Mouse (Mus musculus) liver, embryonic 14.5 days (tissue): Measurements from ENCODE around the gene Poc1a. TPM values are rescaled to one million over a fixed set of nuclear protein-coding genes. Genes with fewer than 3 reads are reported as not detected.

Experiments
- ATAC-seq: fragments of 200-750 bp; cut with Nextera tagmentation; 2 replicates; pipeline ENCODE4 v1.8.0; 2017; ENCODE audit warnings: moderate number of reproducible peaks, mild to moderate bottlenecking, moderate library complexity; ENCODE audit not compliant: insufficient read depth
- DNase-seq, 3 experiments: peaks; one replicate each; pipeline ENCODE4 v3.0.0-alpha.2; 2012 to 2013; ENCODE audit warnings: low read depth in 3 of 3, low spot score in 3 of 3
- H3K27ac ChIP-seq: fragments of 300-500 bp; sonication (generic); 2 replicates; pipeline ENCODE4 v1.5.1; 2014; ENCODE audit warnings: moderate library complexity, mild to moderate bottlenecking, control low read depth, inconsistent platforms
- H3K27me3 ChIP-seq: fragments of 300-500 bp; sonication (generic); 2 replicates; pipeline ENCODE4 v1.6.1; 2014; ENCODE audit warnings: mild to moderate bottlenecking, low read length, moderate library complexity; ENCODE audit not compliant: control insufficient read depth, insufficient read depth
- H3K36me3 ChIP-seq: fragments of 300-500 bp; sonication (generic); replicated peaks from 2 replicates; pipeline ENCODE4 v1.6.1; 2014; ENCODE audit warnings: low read depth; ENCODE audit not compliant: control insufficient read depth, insufficient read depth
- H3K4me1 ChIP-seq, 2 experiments: fragments of 200-500 bp in 1 of 2; fragments of 300-500 bp in 1 of 2; sonication (generic) in 1 of 2; replicated peaks; 2 replicates each; pipeline ENCODE4 v1.6.1; 2012 to 2014; ENCODE audit warnings: antibody characterized with exemption in 1 of 2, inconsistent platforms in 1 of 2, low read length in 1 of 2; ENCODE audit not compliant: control insufficient read depth in 2 of 2, insufficient read depth in 2 of 2
- H3K4me2 ChIP-seq: fragments of 300-500 bp; sonication (generic); 2 replicates; pipeline ENCODE4 v1.6.1; 2014; ENCODE audit warnings: low read depth, mild to moderate bottlenecking, control low read depth, moderate library complexity
- H3K4me3 ChIP-seq, 2 experiments: fragments of 200-500 bp in 1 of 2; fragments of 300-500 bp in 1 of 2; sonication (generic) in 1 of 2; 2 replicates each; pipeline ENCODE4 v1.5.1; 2012 to 2014; ENCODE audit warnings: low read depth in 2 of 2, low read length in 2 of 2, mild to moderate bottlenecking in 2 of 2, control low read depth in 1 of 2, inconsistent platforms in 1 of 2, moderate library complexity in 1 of 2; ENCODE audit not compliant: insufficient read depth in 1 of 2
- H3K9ac ChIP-seq: fragments of 300-500 bp; sonication (generic); replicated peaks from 2 replicates; pipeline ENCODE4 v1.6.1; 2014; ENCODE audit warnings: mild to moderate bottlenecking, control low read depth, moderate library complexity
- H3K9me3 ChIP-seq: fragments of 300-500 bp; sonication (generic); 2 replicates; pipeline ENCODE4 v1.6.1; 2016; ENCODE audit warnings: low read length, mixed read lengths; ENCODE audit not compliant: control insufficient read depth
- CTCF ChIP-seq: IDR thresholded peaks from 2 replicates; pipeline ENCODE4 v1.5.1; 2016; ENCODE audit warnings: antibody characterized with exemption, low read depth, control low read depth
- EP300 ChIP-seq: IDR thresholded peaks from 2 replicates; pipeline ENCODE4 v1.6.1; 2016; ENCODE audit warnings: antibody characterized with exemption, low read depth
- WGBS: fragments of 180-500 bp; shearing (Covaris S2); extraction: QIAGEN DNeasy Blood & Tissue Kit; methylation state at CpG from one replicate; pipeline ENCODE4 v1.1.7; 2014; ENCODE audit not compliant: insufficient replicate concordance; 5-methylcytosine and 5-hydroxymethylcytosine counted together
- polyA plus RNA-seq, 2 experiments: library from polyadenylated mRNA; depleted of rRNA in 1 of 2; stranded (reverse) in 1 of 2; unstranded in 1 of 2; fragments of >200 nt; fragmentation: Nextera tagmentation in 1 of 2; extraction: Ambion mirVana in 1 of 2; gene quantifications; 2 replicates each; pipeline versions ENCODE4 v1.2.1 to v1.2.3; 2012 to 2014

The Poc1a gene
- polyA plus RNA-seq, 2 experiments, result 17.8 to 21.4 TPM

DNA sequence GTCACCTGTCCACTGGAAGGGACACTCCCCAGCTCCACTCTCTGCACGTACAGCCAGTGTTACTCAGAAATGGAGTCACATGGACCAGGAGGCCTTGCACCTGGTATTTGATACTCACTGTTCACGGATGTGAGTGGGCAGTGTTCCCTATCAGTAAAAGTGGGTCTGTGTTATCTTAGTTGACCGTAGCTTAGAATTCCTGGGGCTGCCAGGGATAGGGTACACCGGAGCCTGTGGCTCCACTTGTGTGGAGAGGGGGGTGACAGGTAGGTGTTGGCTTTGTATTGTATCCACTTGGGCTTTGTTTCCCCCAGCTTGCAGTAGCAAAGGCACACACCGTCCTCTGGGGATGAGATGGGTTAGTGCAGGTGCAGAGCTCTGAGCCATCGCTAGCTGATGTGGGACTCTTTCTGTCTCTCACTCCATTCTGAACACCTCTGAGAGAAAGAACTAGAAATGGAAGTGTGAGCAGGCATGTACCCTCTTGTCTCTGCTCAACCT lies 22.6 kb downstream of the Poc1a start:
- ATAC-seq (no peak), DNase-seq (no peak)
- no peak overlapping the region for H3K4me2 ChIP-seq
- peaks cover 0 to 7% of the 10 kb centered on the region in 2 experiments; a peak in 2 of 4 replicates for H3K4me1 ChIP-seq
- TF ChIP-seq CTCF, result no peak
- TF ChIP-seq EP300, result no peak
- no peak overlapping the region for H3K4me3 ChIP-seq
- H3K9ac ChIP-seq, result no peak overlapping the region
- no peaks in the 10 kb centered on the region for H3K9me3 ChIP-seq
- no peaks in the 10 kb centered on the region for H3K27me3 ChIP-seq
- WGBS, result 68% methylated on average over 6 of the region's 6 CpGs
- H3K27ac ChIP-seq, result no peak overlapping the region
- no peaks in the 10 kb centered on the region; the same call in 1 of the 2 replicates for H3K36me3 ChIP-seq

DNA sequence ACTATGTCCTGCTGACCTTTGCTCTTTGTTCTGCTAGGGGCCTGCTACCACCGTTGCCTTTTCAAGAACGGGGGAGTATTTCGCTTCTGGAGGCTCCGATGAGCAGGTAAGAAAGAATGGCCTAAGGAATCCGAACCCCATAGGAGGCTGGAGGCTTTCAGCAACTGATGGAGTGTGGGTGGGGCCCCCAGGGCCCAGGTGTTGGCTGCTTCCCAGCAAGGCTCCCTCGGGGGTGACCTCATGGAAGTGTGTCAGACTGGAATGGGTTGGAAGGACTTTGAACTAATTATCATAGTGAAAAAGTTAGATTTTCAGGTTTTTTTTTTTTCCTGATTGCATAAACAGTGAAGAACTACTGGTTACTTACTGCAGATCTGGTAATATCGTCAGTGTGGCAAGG lies 24.4 kb downstream of the Poc1a start:
- Histone ChIP-seq H3K9ac (no peak overlapping the region), H3K9me3 (no peaks in the 10 kb centered on the region), H3K4me3 (no peak overlapping the region), H3K4me2 (no peak overlapping the region), H3K4me1 (peaks cover 0 to 7% of the 10 kb centered on the region in 2 experiments; a peak in 2 of 4 replicates), H3K36me3 (no peaks in the 10 kb centered on the region; the same call in 1 of the 2 replicates), H3K27ac (no peak overlapping the region), H3K27me3 (no peaks in the 10 kb centered on the region)
- ATAC-seq (no peak), DNase-seq (no peak)
- TF ChIP-seq CTCF (no peak), EP300 (no peak)
- WGBS, result 70% methylated on average over 7 of the region's 7 CpGs

DNA sequence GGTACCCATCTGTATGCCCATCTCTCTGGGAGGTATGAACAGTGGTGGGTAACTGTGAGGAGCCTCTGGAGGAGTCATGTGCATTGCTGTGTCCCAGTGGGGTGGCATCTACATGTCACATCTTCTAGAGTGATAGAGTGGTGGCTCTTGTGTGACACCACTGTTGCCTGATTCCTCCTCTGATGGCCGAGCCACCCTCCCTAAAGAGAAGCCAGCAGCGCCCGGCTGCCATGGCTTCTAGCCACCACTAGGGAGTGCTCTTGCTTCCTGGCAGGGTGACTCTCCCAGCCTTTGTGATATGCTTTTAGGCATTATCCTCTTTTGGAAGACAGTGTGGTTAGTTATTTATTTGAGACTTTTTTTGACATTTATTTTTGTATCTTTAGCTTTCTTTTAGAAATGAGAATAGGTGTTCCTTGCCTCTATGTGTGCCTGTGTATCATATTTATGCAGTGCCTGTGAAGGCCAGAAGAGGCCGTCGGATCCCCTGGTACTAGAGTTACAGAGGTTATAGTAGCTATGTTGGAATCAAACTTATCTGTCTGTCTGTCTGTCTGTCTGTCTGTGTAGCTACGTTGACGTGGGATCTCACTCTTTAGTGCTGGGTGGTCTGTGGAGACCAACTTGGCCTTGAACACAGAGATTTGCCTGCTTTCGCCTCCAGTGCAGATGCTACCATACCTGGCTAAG lies 25.9 kb downstream of the Poc1a start:
- ATAC-seq (peak; percentile 43), DNase-seq (peak in 1 of 3 experiments; percentile 40)
- 40% methylated on average over 8 of the region's 8 CpGs for WGBS
- H3K36me3 ChIP-seq, result no peaks in the 10 kb centered on the region; the same call in 1 of the 2 replicates
- H3K9me3 ChIP-seq, result no peaks in the 10 kb centered on the region
- H3K9ac ChIP-seq, result no peak overlapping the region
- H3K27me3 ChIP-seq, result no peaks in the 10 kb centered on the region
- no peak overlapping the region for H3K27ac ChIP-seq
- TF ChIP-seq EP300 (no peak), CTCF (peak; percentile 96)
- H3K4me2 ChIP-seq, result no peak overlapping the region
- no peak overlapping the region for H3K4me3 ChIP-seq
- H3K4me1 ChIP-seq, result peaks cover 0 to 5% of the 10 kb centered on the region in 2 experiments; a peak in 2 of 4 replicates

DNA sequence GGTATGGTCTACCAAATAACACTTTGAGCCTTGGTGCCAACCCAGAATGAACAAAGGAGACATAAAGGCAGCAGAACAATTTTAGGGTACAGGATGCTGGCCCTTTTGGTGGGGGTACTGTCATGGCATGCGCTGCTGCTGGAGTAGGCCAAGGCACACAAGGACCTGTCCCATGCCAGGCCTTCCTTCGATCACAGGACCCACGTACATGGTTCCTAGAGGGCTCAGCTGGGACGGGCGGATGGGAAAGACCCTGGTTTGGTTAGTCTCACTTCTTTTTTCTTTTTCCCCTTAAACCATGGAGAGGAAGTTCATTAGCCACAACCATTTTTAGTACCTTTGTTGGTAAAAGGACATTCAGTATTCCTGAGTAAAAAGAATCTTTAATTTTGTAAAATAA lies 27.3 kb downstream of the Poc1a start:
- ATAC-seq (no peak), DNase-seq (no peak)
- 67% methylated on average over 5 of the region's 5 CpGs for WGBS
- H3K27me3 ChIP-seq, result no peaks in the 10 kb centered on the region
- no peak overlapping the region for H3K4me3 ChIP-seq
- no peaks in the 10 kb centered on the region; the same call in 1 of the 2 replicates for H3K36me3 ChIP-seq
- no peak overlapping the region for H3K4me2 ChIP-seq
- H3K9me3 ChIP-seq, result no peaks in the 10 kb centered on the region
- peaks cover 0 to 5% of the 10 kb centered on the region in 2 experiments; a peak in 2 of 4 replicates for H3K4me1 ChIP-seq
- H3K27ac ChIP-seq, result no peak overlapping the region
- no peak for TF ChIP-seq CTCF
- TF ChIP-seq EP300, result no peak
- H3K9ac ChIP-seq, result no peak overlapping the region

DNA sequence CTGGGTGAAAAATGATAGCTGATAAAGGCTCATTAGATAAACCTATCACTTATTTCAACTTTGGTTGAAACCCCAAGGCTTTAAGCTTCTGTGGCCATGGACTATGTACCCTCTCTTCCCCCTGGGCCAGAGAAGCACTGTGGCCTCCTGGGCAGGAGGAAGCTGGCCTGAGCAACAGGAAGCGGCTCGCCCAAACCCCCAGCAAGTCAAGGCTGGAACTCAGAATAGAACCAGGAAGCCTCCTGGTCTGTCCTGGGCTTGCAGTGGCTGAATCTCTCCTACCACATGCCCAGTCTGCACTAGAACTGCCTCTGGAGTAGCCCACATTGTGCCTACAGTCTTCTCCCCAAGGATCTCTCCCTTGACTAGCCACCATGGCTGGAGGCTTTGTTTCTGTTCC lies 27.7 kb downstream of the Poc1a start:
- Histone ChIP-seq H3K9me3 (no peaks in the 10 kb centered on the region), H3K4me2 (no peak overlapping the region), H3K9ac (no peak overlapping the region; the same call in 1 of the 2 replicates), H3K4me1 (peaks cover 0 to 5% of the 10 kb centered on the region in 2 experiments; a peak in 2 of 4 replicates), H3K27me3 (no peaks in the 10 kb centered on the region), H3K36me3 (no peaks in the 10 kb centered on the region; the same call in 1 of the 2 replicates), H3K27ac (no peak overlapping the region), H3K4me3 (no peak overlapping the region)
- TF ChIP-seq CTCF (no peak), EP300 (no peak)
- no peak for DNase-seq
- WGBS, result 71% methylated on average over 2 of the region's 2 CpGs
- ATAC-seq, result peak; percentile 11; the same call in 1 of the 2 replicates
